Mouse (Mus musculus) liver, embryonic 14.5 days (tissue): ENCODE results near the gene Pop5.

Source experiments
- CTCF ChIP-seq: IDR thresholded peaks from 2 replicates; pipeline ENCODE4 v1.5.1; 2016; ENCODE audit warnings: antibody characterized with exemption, low read depth, control low read depth
- EP300 ChIP-seq: IDR thresholded peaks from 2 replicates; pipeline ENCODE4 v1.6.1; 2016; ENCODE audit warnings: antibody characterized with exemption, low read depth

GRCm38 (mm10) chr5:115235323-115235771 lies 289 bp upstream of the Pop5 start:
- TF ChIP-seq EP300 (no peak), CTCF (no peak)
